Mouse (Mus musculus) thymus, postnatal 0 days (tissue): ENCODE measurements around the gene Gpsm2. TPM values are rescaled to one million over a fixed set of nuclear protein-coding genes. Genes with fewer than 3 reads are reported as not detected.
A peak's percentile ranks its signal among the peaks of the same experiment; 100 is the strongest.
"Not testable (repeated sequence)": the region's sequence is repeated elsewhere in the genome, so short reads cannot be mapped to it uniquely, and the experiment has no call there.

Experiments used
- DNase-seq: peaks from one replicate; pipeline ENCODE4 v3.0.0-alpha.2; 2015; ENCODE audit warnings: low spot score
- polyA plus RNA-seq: library from polyadenylated mRNA; unstranded; fragments of >200 nt; fragmentation: Nextera tagmentation; extraction: Ambion mirVana; gene quantifications from 2 replicates; pipeline ENCODE4 v1.2.1, GENCODE M21; 2015

The Gpsm2 gene
- polyA plus RNA-seq, 1 experiment from 2014 or later, result 34.4 TPM

- DNase-seq, result no peak
Observed at GRCm38 (mm10) chr3:108655486-108655885, 66.6 kb downstream of the Gpsm2 start.

- DNase-seq, result peak; percentile 24
Observed at GRCm38 (mm10) chr3:108654566-108654965, 67.5 kb downstream of the Gpsm2 start.

- DNase-seq, result peak; percentile 94
Observed at GRCm38 (mm10) chr3:108653710-108654379, 68.3 kb downstream of the Gpsm2 start, which contains the start of gene Clcc1. TSS of gene Clcc1 (plus strand) at chr3:108653913.

GRCm38 (mm10) chr3:108652866-108653642 is 69.1 kb downstream of the Gpsm2 start:
- DNase-seq, result peak; percentile 21

GRCm38 (mm10) chr3:108647681-108648080 is 74.4 kb downstream of the Gpsm2 start:
- not testable (repeated sequence) for DNase-seq

GRCm38 (mm10) chr3:108646036-108646435 is 76.1 kb downstream of the Gpsm2 start:
- DNase-seq, result no peak

- no peak for DNase-seq
Observed at GRCm38 (mm10) chr3:108644856-108645255, 77.3 kb downstream of the Gpsm2 start.

GRCm38 (mm10) chr3:108640998-108641397 is 81.1 kb downstream of the Gpsm2 start:
- DNase-seq, result no peak

- DNase-seq, result peak; percentile 34
Observed at GRCm38 (mm10) chr3:108639412-108639811, 82.7 kb downstream of the Gpsm2 start.

GRCm38 (mm10) chr3:108634761-108635160 is 87.3 kb downstream of the Gpsm2 start:
- no peak for DNase-seq

Other genes starting within 250 kb of the Gpsm2 start
- 0.22 TPM in 1 of 2 replicates, not detected in the other for gene 1700013F07Rik, start 188.2 kb downstream of the Gpsm2 start, polyA plus RNA-seq
- 1.0 and 1.2 TPM in 2 replicates for gene 5330417C22Rik, start 185.8 kb downstream of the Gpsm2 start, polyA plus RNA-seq
- 31.3 and 32.0 TPM in 2 replicates for gene Tmem167b, start 159.8 kb downstream of the Gpsm2 start, polyA plus RNA-seq
- 45.5 and 48.4 TPM in 2 replicates for gene Taf13, start 150.6 kb downstream of the Gpsm2 start, polyA plus RNA-seq
- gene Wdr47, start 131.0 kb downstream of the Gpsm2 start, polyA plus RNA-seq, result 6.8 and 8.1 TPM in 2 replicates
- gene Clcc1, start 68.4 kb downstream of the Gpsm2 start, polyA plus RNA-seq, result 71.5 and 75.4 TPM in 2 replicates
- gene Aknad1, start 17.3 kb upstream of the Gpsm2 start, polyA plus RNA-seq, result 0.06 and 0.07 TPM in 2 replicates
- gene Stxbp3, start 118.2 kb upstream of the Gpsm2 start, polyA plus RNA-seq, result 43.5 and 51.6 TPM in 2 replicates
- gene Fndc7, start 167.7 kb upstream of the Gpsm2 start, polyA plus RNA-seq, result 0.95 and 1.3 TPM in 2 replicates
- 96.0 and 112 TPM in 2 replicates for gene Prpf38b, start 189.4 kb upstream of the Gpsm2 start, polyA plus RNA-seq
- 2.2 and 2.3 TPM in 2 replicates for gene Henmt1, start 217.6 kb upstream of the Gpsm2 start, polyA plus RNA-seq
- gene Gm9857, start 218.1 kb upstream of the Gpsm2 start, polyA plus RNA-seq, result not detected in 2 replicates